Mouse (Mus musculus) natural killer cell, adult 2 months (primary cell): ENCODE results near the gene Zbtb45.

Experiments used
- DNase-seq, 2 experiments: peaks; one replicate each; pipeline ENCODE4 v3.0.0; 2022; ENCODE audit warnings: low spot score in 2 of 2

Zbtb45 gene

DNA sequence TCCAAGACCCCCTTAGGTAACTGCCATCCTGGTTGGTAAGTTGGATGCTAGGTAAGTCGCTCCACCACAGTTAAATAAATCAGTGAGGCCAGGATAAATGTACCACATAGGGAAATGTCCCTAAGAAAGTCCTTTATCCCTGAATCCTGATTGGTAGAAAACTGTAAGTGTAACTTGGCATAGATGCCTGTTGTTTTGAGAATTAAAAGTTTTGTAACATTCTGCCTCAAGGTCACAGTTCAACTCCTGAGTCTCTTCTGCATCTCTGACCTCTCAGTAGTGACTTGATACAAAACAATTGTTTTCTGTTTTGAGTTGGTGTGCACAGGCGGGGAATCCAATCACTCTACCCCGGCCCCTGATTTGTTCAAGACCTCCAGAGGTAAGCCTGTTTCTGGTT lies 11.0 kb downstream of the Zbtb45 start, which contains the start of gene Trim28:
TSS of gene Trim28 (plus strand) at position 264 of the 400 bp plus-strand sequence.
- DNase-seq: no peak

DNA sequence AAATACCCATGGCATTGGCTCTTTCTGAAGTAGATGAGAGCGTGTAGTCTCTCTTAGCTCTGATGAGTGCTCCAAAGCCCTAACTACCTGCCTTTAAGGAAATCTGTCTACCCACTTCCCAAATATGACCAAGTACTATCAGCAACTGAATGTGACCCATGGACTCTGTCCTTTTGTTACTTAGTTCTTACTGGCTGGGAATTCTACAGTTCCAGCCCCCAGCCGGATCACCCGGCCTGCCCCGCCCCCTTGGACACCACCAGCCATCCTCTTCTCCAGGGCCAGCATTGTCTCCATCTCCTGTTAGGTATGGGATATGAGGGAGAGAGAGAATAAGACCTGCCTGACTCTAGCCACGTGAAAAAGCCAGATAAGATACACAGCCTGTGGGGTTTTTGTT lies 11.8 kb downstream of the Zbtb45 start, which contains the start of gene Slc27a5:
TSS of gene Slc27a5 (minus strand) at position 140 of the 400 bp plus-strand sequence.
- DNase-seq: no peak

DNA sequence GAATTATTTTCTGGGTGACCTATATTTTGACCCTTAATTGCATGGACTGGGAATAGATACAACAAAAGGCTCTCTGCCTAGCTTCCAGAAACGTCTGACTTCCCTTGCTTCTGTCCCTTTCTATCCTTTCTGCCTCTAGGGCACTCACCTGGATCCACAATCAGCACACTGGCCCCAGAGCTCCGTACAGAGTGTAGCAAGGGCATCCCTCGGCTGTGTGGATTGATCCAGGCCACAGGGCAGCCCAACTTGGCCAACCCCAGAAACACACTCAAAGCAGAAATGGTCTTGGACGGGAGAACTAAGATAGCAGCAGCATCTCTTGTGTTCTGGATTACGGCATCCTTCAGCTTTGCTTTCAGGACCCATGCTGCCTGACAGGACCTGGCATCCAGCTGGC lies 12.6 kb downstream of the Zbtb45 start:
- DNase-seq: no peak

DNA sequence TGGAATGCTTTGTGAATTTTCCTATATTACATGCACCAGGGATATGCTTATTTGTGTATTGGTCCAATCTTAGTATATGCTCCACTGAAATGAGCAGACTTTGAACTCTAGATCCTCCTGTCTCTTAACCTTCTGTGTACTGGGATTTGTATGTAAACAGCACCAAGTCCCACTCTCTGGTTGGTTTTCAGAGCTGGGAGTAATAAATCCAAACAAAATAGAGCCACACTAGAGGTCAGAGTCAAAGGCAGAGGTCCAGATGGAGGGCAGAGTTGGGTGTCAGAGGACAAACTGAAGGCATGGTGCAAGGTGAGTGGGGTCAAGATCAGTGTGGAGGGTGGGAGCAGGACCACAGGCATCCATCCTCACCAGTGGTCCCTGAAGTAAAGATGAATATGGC lies 14.0 kb downstream of the Zbtb45 start:
- no peak for DNase-seq

DNA sequence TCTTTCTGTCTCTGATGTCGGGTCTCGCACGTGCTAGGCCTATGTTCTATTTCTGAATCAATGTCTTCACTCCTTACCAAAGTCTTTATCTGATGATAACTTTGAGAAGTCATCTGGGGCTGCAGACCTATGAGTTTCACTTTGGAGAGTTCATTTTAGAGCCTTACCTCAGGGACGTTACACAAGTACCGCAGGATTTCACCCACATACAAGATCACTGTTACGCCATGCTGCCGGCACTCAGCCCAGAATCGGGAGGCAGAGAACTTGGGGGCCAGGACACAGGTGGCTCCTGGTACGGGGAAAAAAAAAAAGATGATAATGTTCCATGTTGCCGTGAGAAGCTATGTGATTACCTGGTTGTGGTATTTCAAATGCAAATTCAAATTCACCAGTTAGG lies 16.7 kb downstream of the Zbtb45 start:
- no peak for DNase-seq

DNA sequence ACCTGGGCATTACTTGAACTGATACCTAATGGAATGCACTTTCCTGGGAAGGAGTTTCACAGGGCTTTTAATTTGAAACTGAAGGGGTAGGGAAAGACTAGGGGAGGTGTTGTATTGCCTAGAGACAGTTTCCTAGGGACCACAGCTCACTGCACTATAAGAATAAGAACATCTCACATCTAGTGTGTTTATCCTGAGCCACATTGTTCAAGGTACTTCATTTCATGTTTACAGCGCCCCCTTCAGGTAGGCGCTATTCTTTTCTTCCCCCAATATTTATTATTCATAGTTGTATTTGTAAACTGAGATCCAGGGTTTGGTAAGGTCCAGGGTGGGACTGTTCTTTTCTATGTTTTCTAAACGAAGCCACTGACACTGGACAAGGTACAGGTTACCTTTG lies 17.6 kb downstream of the Zbtb45 start:
- peak; percentile 45 to 57 for DNase-seq

DNA sequence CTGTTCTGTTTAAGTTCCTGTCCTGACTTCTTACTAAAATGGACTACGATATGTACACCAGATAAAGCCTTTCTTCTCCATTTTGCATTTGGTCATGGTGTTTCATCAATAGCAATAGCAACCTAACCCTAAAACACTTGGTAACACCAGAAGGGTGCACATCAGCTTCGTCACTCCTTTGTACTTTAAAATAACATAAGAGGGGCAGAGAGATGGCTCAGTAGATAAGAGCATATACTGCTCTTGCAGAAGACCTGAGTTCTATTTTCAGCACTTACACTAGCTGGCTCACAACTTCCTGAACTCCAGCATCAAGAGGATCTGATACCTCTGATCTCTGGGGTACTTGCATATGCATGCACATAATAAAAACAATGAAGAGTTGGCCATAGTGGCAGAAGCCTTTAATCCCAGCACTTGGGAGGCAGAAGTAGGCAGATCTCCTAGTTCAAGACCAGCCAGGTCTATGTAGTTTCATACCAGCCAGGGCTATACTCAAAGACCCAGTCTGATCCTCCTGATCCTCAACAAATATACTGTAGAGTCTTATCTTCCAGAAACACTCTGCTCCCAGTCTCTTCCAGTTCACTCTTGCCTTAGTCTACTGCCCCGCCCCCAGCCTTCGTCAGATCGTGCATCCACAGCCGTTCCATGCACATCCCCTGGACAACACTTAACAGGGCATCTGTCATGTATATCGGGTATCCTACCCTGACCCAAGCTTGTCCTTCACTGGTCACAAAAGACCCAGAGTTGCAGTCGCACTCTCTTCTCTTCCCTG lies 22.2 kb downstream of the Zbtb45 start:
- no peak for DNase-seq

DNA sequence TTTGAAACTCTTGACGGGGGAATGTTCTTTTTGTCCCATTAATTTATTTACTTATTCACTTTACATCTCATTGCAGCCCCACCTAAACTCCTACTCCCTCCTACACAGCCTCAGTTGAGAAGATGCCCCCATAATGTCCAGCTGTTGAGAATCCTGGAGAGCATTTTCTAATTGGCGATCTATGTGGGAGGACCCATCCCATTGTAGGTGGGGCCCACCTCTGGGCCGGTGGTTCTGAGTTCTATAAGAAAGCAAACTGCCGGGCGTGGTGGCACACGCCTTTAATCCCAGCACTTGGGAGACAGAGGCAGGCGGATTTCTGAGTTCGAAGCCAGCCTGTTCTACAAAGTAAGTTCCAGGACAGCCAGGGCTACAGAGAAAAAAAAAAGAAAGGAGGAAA lies 22.9 kb downstream of the Zbtb45 start:
- DNase-seq: no peak

DNA sequence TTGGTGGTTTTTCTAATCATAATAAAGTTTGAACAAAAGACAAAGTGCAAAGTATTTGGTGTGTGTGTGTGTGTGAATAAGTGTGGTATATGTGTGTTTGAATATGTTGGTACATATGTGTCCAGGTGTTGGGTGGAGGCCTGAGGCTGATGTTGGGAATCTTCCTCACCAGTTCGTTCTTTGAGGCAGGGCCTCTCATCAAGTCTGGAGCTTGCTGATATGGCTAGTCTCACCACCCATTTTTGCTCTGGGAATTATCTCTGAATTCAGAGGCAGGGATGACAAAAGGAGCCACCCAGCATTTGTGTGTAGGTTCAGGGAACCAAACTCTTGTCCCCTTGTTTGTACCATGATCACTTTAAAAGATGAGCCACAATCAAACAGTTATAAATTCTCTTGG lies 24.1 kb downstream of the Zbtb45 start:
- DNase-seq: no peak

DNA sequence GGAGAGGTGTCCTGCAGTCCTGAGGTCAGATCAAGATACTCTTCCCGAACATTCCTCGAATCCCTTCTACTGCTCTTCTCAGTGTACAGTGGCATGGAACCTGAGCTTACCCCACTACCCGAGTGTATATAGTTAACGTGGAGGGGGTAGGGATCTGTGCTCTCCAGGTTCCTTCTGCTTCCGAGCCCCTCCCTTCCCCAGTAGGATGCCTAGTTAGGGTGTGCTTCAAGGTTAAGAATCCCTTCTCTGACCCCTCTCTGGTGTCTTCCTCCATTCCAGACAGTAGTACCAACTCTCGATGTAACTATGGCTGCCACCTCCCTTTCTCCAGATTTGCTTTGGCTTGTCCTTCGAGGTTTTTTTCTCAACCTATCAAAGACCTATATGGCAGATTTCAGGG lies 29.5 kb downstream of the Zbtb45 start:
- DNase-seq: no peak

DNA sequence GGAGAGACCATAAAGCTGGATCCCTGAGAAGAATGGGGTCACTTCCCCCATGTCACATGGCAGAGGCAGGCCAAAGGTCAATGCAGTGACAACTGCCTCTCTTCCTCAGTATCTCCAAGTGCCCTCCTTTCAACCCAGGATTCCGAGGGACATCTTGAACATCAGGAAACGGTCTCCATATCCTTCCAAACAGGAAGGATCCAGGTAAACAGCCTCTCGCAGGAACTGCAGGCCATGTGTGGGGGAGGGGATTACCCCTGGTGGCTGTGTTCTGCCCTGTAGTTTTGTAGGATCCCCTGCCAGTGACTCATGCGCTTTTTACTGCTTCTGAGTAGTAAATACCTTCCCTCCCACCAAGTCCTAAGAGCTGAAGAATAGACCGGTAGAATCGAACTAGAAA lies 30.1 kb downstream of the Zbtb45 start:
- DNase-seq: no peak

DNA sequence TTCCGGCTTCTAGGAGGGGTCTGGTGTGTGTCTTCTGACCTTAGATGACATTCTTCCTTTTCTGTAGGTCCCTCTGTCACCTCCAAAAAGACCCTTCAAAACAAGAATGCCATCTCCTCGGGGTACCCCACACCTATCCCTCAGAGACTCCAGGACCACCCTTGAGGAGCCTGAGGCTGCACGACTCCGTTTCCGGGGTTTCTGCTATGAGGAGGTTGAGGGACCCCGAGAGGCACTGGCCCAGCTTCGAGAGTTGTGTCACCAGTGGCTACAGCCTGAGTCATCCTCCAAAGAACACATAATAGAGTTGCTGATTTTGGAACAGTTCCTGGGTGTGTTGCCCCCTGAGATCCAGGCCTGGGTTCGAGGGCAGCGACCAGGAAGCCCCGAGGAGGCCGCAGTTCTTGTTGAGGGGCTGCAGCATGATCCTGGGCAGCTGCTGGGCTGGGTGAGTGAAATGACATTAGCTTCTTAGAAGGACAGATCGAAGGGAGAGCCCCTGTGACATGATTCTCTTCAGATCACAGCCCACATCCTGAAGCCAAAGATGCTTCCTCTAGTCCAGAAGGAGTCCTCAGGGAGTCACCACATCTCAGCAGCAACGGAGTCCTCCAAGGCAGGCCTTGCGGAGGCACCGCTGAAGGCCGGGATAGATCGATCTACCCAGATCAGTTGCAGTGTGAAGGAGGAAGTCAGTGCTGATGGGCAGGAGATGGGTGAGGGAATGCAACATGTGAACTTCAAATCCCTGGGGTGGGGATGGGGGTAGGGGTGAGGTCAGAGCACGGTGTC lies 30.7 kb downstream of the Zbtb45 start:
- DNase-seq: no peak

DNA sequence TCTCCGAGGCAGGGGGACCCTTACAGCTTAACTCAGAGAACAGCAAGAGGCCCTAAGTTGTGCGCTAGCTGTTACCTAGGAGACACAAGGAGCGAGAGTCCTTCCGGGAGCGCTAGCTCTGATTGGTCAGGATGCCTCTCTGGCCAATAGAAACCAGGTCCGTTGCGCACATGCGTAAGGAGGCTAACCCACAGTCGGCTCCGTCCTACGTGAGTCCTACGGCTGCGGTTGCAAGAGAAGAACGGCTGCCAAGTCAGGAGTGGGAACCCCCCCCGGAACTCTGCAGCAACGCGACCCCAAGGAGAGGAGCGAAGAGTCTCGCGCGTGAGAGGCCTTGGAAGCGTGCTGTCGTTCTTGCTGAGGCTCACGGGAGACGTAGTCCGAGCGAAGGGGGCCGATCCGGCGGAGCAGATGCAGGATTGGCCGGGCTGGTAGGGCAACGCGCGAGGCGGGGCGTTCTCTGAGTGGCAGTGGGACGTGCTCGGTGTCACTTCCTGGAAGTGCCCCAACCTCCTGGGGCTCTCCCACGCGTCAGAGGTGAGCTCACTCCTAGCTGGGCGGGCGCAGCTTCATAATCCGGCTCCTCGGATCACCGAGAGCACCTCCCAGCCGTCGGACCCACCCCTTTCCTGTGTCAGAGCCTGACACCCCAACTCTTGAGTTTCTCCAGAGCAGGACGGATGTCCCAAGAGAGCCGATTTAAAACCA lies 32.0 kb downstream of the Zbtb45 start, which contains the start of gene Zfp446:
TSS of gene Zfp446 (plus strand) at position 167 of the 708 bp plus-strand sequence.
- DNase-seq: peak; percentile 97

DNA sequence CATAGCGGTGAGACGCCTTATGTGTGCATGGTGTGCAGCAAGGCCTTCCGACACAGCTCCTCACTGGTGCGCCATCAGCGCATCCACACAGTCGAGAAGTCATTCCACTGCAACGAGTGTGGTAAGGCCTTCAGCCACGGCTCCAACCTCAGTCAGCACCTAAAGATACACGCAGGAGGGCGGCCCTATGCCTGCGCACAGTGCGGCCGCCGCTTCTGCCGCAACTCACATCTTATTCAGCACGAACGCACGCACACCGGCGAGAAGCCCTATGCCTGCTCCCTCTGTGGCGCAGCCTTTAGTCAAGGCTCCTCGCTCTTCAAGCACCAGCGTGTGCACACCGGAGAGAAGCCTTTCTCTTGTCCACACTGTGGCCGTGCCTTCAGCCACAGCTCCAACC lies 38.9 kb downstream of the Zbtb45 start:
- DNase-seq: no peak

DNA sequence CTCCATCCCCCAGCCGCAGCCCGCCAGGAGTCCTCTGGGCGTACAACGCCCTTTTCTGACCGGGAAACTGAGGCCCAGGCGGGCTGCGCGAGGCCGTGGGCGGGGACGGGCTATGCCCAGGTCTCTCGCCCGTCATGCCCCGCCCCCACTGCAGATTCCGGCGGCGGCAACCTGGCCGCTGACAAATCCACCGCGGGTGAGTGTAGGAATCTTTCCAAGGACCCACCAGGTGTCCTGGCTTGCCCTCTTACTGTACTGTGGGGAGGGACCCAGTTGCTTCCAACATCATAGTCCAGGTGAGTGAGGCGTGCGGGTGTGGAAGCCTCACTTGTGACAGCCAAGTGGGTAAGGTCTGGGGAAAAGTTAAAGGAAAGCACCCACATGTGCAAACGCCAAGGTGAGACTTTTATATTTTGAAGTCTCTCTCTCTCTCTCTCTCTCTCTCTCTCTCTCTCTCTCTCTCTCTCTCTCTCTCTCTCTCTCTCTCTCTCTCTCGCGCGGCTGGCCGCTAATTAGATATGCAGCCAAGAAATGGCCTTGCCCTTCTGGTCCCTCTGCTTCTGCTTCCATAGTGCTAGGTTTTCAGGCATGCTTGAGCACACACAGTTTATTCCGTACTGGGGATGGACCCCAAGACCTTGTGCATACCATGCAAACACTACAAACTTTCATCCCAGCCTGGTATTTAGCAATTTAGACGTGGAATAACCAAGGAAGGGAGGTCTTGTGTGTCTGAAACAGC lies 43.6 kb downstream of the Zbtb45 start:
- DNase-seq: peak; percentile 16 to 21

DNA sequence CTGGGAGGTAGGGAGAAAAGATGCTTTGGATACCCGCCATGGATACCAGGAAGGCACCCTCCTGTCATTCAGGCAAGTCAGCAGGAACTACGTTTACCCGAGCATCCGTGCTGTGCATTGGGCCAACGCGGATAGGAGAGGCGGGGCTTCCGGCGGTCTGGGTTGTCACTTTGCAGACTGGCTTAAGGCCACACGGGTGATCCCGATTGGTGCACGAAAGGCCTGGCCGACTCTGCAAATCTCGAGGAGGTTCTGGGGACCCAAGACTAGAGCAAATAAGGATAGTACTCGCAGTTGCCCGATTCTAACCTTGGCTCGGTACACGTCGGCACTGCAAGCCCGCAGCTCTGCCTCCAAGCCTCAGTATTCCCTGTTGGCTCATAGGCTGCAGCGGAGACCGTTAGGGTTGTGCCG lies 44.1 kb downstream of the Zbtb45 start, which contains the start of gene Zfp324:
TSS of gene Zfp324 (plus strand) at position 161 of the 414 bp plus-strand sequence.
- peak; percentile 78 for DNase-seq

DNA sequence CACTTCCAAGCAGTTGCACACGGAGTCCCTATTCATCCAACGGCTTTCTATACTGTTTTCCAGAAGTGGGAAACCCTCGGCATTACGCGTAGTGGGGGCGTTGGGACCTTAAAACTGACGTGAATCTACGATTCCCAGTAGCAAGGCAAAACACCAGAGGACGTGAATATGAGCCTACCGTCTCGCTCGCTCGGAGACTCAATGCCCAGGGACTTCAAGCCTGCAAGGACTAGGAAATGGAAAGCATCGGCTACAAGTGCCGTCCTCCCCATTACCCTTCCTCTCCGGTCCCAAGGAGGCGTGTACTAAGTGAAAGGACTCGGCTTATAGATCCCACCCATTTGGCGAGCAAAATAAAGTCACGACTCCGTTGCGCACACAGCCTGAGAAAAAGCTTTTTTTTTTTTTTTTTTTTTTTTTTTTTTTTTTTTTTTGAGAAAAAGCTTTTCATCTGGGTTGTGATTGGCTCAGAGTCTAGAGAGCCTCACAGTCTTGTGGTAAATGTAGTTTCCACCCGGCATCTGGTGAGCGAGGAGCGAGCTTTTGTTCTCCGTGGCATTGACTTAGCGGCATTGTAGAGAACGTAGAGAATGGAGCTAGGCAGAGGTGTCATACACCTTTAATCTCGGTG lies 48.2 kb downstream of the Zbtb45 start:
- DNase-seq: peak; percentile 51 to 62

DNA sequence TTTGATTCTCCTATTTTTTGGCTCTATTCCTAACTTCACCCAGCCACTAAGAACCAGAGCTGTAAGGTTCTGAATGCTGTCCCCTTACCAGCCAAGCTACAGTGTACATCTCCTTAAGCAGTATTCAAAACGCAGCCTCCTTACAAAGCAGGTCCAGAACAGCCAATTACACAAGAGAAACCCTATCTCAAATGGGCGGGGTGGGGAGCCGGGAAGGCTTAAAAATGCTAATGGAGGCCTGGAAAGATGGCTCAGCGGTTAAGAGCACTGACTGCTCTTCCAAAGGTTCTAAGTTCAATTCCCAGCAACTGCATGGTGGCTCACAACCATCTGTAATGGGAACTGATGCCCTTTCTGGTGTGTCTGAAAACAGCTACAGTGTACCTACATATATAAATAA lies 50.1 kb downstream of the Zbtb45 start:
- no peak for DNase-seq

DNA sequence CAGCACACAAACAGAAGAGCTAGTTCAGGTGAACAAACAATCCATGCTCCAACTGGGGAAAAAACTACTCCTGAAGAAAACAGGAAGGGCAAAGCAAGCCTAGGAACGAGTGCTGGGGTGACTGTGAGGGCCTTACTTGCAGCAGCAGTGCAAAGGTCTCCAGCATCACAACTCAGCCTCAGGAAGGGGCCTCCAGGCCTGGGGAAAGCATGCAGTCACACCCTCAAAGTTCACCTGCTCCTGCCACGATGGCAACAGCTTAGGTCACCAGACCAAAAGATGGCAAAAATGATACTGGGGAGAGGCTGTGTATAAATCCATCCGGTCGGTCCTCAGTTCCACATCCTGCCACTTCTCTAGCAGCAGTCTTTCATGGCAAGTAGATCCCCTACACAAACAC lies 50.9 kb downstream of the Zbtb45 start:
- no peak for DNase-seq

DNA sequence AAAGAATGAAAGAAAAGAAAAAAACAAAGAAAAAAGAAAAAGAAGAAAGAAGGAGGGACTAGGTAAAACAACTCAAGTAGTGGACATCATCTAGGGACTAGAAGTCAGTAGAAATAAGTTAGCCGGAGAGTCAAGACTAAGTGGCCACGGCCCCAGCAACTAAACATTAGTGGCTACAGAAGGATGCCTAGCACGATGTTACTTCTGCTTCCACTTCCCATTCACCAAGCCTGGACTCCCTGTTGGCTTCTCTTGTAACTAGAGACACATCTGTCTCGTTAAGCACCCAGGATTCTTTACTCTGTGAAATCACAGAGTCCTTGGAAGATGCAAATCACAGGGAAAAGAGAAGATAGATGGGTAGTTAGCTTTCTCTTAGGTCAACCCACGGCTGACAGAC lies 52.3 kb downstream of the Zbtb45 start:
- DNase-seq: no peak

DNA sequence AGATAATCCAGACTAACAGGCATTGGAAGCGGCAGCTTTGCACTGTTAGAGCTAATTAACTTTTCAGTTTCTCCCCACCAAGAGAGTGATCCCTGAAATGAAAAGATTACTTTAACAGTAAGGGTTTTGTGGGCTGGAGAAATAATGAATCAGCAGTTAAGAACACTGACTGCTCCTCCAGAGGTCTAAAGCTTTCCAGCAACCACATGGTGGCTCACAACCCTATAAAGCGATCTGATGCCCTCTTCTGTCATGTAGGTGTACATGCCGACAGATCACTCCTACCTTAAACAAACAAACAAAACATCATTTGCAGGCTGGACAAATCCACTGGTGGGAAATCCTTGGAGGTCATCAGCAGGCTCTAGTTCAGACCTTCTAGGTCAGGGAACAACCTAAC lies 54.9 kb downstream of the Zbtb45 start:
- no peak for DNase-seq
